Mouse (Mus musculus) G1E (cell line): Measurements from ENCODE around the gene Adcyap1r1. TPM values are rescaled to one million over a fixed set of nuclear protein-coding genes. Genes with fewer than 3 reads are reported as not detected.

Source experiments
- ATAC-seq: 2 replicates; pipeline ENCODE4 v1.8.0; 2016; ENCODE audit warnings: mild to moderate bottlenecking; ENCODE audit not compliant: insufficient number of reproducible peaks, poor library complexity, low FRiP score, severe bottlenecking; ENCODE audit errors: extremely low read depth
- DNase-seq: peaks from one replicate; pipeline ENCODE4 v3.0.0; 2012; ENCODE audit warnings: low spot score
- H3K27me3 ChIP-seq: 2 replicates; pipeline ENCODE4 v1.6.1; 2012; ENCODE audit warnings: mild to moderate bottlenecking, low read length, inconsistent platforms; ENCODE audit not compliant: insufficient read depth
- H3K36me3 ChIP-seq: replicated peaks from 2 replicates; pipeline ENCODE3; 2012; ENCODE audit warnings: mild to moderate bottlenecking, inconsistent platforms
- H3K4me1 ChIP-seq: 2 replicates; pipeline ENCODE4 v1.6.1; 2012; ENCODE audit warnings: low read depth, low read length, inconsistent platforms, mixed read lengths; ENCODE audit not compliant: insufficient read depth
- H3K4me3 ChIP-seq: 2 replicates; pipeline ENCODE4 v1.5.1; 2012; ENCODE audit warnings: low read depth, mild to moderate bottlenecking, inconsistent platforms, low read length, moderate library complexity, mixed read lengths
- H3K9me3 ChIP-seq: replicated peaks from 2 replicates; pipeline ENCODE4 v1.6.1; 2012; ENCODE audit warnings: inconsistent platforms
- CTCF ChIP-seq: IDR thresholded peaks from 2 replicates; pipeline ENCODE4 v1.5.1; 2012; ENCODE audit warnings: low read depth, low read length, inconsistent platforms, mixed read lengths
- GATA1 ChIP-seq: IDR thresholded peaks from 2 replicates; pipeline ENCODE4 v1.6.1; 2012; ENCODE audit warnings: borderline replicate concordance, low read length, inconsistent platforms, mixed read lengths
- GATA2 ChIP-seq: IDR thresholded peaks from 2 replicates; pipeline ENCODE4 v1.6.1; 2012; ENCODE audit warnings: low read depth, low read length, inconsistent platforms, borderline replicate concordance
- POLR2AphosphoS5 ChIP-seq: IDR thresholded peaks from 2 replicates; pipeline ENCODE4 v1.6.1; 2012; ENCODE audit warnings: low read depth, low read length, inconsistent platforms; ENCODE audit not compliant: insufficient replicate concordance
- TAL1 ChIP-seq: conservative IDR thresholded peaks from 2 replicates; pipeline ENCODE4 v1.6.1; 2012; ENCODE audit warnings: low read depth, low read length, inconsistent platforms, mixed read lengths
- polyA plus RNA-seq: library from polyadenylated mRNA; stranded (reverse); fragments of >175 nt; gene quantifications from 2 replicates; pipeline ENCODE4 v1.2.3, GENCODE M21; 2012
- total RNA-seq, 2 experiments: library from RNA; stranded (forward) in 1 of 2; stranded (reverse) in 1 of 2; fragments of 200-1000 nt in 1 of 2; fragments of >200 nt in 1 of 2; fragmentation: Nextera tagmentation in 1 of 2; gene quantifications; 2 replicates each; pipeline ENCODE4 v1.2.3; 2014 to 2017

The Adcyap1r1 gene
- total and polyA plus RNA-seq, 3 experiments: 0.05 TPM; not detected in 2

DNA sequence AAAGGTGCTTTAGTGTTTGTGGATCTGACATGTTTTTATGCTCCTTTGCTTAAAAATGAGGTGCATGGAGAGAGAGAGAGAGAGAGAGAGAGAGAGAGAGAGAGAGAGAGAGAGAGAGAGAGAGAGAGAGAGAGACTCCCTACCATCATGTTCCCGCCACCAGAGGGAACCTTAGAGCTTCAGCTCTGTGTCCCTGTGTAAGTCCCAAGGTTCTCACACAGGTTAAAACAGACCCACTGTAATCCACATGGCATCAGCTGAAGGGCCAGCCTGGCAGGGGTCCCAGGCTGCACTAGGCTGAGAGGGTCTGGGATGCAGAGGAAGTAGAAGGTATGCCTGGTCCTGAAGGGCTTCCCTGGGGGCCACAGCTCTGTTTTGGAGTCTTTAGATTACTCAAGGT, 6.4 kb downstream of the Adcyap1r1 start:
- H3K4me1 ChIP-seq: no peaks in the 10 kb centered on the region
- TF ChIP-seq CTCF (no peak), GATA1 (no peak), TAL1 (no peak), POLR2AphosphoS5 (no peak), GATA2 (no peak)
- H3K9me3 ChIP-seq: no peaks in the 10 kb centered on the region
- no peak for DNase-seq
- no peak overlapping the region for H3K4me3 ChIP-seq
- H3K36me3 ChIP-seq: no peaks in the 10 kb centered on the region
- no peaks in the 10 kb centered on the region for H3K27me3 ChIP-seq
- ATAC-seq: no peak

DNA sequence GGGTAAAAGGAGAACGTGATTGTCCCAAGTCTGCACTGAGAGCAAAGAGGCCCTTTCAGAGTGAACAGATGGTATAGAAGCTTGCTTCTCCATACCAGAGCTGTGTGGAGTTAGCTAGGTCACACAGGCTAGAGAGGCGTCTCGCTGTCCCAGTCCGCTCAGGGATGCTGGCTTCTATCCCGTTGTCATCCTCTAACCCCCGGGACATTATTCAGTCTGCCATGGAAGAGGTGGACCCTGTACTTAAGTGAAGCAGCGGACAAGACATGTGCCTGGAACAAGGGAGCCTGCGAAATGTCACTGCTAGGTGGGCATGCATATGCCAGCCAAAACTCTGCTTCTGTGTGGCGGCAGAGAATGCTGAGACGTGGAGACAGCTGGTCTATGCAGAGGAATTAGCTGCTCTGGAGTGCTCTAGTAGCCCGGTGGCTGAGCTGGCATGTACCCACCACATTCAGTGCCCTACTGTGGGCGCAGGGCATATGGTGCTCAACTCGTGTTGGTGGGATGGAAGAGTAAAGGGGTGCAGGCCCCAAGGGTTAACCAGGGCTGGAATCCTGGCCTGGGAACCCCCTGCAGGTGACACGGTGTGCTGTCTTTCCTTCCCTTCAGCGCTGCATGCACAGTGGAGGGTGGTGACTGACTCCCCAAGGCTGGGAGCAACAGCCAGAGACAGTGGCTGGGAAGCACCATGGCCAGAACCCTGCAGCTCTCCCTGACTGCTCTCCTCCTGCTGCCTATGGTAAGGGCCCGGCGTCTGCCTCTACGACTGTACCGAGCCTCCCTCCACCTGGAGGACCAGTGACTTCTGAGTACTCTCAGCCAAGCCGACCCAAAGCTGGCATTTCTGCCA, 8.0 kb downstream of the Adcyap1r1 start:
- TF ChIP-seq GATA2: no peak
- no peak for TF ChIP-seq POLR2AphosphoS5
- TF ChIP-seq TAL1: no peak
- TF ChIP-seq CTCF: no peak
- TF ChIP-seq GATA1: no peak
- no peak for DNase-seq
- no peaks in the 10 kb centered on the region for H3K36me3 ChIP-seq
- H3K4me3 ChIP-seq: no peak overlapping the region
- no peaks in the 10 kb centered on the region for H3K27me3 ChIP-seq
- H3K4me1 ChIP-seq: no peaks in the 10 kb centered on the region
- H3K9me3 ChIP-seq: no peaks in the 10 kb centered on the region
- no peak for ATAC-seq

DNA sequence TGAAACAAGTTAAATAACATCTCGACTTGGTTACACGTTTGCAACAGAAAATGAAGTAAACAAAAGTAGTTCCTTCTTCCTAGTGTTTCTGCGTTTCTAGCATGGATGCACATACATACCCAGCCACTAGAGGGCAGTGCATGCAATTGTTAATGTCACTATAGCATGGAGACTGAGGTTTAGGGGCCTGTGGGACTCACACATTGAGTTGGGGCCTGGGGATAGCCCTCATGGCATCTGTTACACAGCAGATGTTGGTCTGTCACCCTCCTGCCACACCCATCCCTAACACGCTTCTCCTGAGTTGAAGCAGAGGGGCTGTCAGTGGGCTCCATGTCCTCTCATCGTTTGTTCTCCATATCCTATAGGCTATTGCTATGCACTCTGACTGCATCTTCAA, 9.4 kb downstream of the Adcyap1r1 start:
- no peaks in the 10 kb centered on the region for H3K9me3 ChIP-seq
- H3K36me3 ChIP-seq: no peaks in the 10 kb centered on the region
- no peaks in the 10 kb centered on the region for H3K27me3 ChIP-seq
- no peaks in the 10 kb centered on the region for H3K4me1 ChIP-seq
- no peak overlapping the region for H3K4me3 ChIP-seq
- TF ChIP-seq CTCF (peak; percentile 77), POLR2AphosphoS5 (no peak)
- no peak for ATAC-seq
- peak; percentile 5 for DNase-seq

DNA sequence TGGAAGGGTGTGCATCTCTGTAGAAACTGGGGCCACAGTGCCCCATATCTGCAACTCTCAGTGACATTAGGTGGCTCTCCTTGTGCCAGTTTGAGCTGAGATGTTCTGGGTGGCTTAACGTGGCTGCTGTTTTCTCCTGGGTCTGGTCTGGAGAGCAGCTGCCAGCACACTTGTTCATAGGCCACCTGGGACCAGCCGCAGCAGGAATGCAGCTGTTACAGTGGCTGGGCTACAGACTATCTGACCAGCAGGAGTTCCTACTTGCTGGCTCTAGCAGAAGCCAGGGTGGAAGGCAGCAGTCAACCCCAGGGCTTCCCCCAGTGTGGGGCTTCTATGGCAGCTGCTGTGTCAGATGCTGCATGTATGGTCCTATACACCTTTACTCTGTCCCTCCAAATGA, 9.9 kb downstream of the Adcyap1r1 start:
- TF ChIP-seq TAL1 (no peak), CTCF (no peak), POLR2AphosphoS5 (no peak), GATA1 (no peak), GATA2 (no peak)
- H3K36me3 ChIP-seq: no peaks in the 10 kb centered on the region
- H3K9me3 ChIP-seq: no peaks in the 10 kb centered on the region
- H3K4me1 ChIP-seq: no peaks in the 10 kb centered on the region
- ATAC-seq: no peak
- DNase-seq: no peak
- H3K27me3 ChIP-seq: no peaks in the 10 kb centered on the region
- no peak overlapping the region for H3K4me3 ChIP-seq

DNA sequence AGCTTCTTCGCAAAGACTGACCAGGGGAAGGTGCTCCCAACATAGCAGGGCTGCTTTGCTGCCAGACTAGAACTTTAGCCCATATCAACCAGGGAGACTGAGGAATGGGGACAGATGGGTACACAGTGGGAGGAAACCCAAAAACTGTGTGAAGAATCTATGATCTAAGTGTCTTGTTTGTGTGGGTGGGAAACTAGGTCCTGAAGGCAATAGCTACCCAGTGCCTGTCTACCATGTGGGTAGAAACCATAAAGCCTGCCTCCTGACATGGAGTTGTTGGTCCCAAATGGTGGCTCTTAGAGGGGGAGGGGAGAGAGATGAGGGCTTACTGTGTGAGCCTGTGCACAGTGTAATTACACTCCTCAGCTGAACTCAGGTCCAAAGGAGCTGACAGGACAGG, 10.6 kb downstream of the Adcyap1r1 start:
- Histone ChIP-seq H3K36me3 (no peaks in the 10 kb centered on the region), H3K4me1 (no peaks in the 10 kb centered on the region), H3K4me3 (no peak overlapping the region), H3K9me3 (no peaks in the 10 kb centered on the region), H3K27me3 (no peaks in the 10 kb centered on the region)
- no peak for ATAC-seq
- no peak for DNase-seq
- no peak for TF ChIP-seq GATA2
- TF ChIP-seq TAL1: no peak
- TF ChIP-seq POLR2AphosphoS5: no peak
- TF ChIP-seq GATA1: no peak
- no peak for TF ChIP-seq CTCF

DNA sequence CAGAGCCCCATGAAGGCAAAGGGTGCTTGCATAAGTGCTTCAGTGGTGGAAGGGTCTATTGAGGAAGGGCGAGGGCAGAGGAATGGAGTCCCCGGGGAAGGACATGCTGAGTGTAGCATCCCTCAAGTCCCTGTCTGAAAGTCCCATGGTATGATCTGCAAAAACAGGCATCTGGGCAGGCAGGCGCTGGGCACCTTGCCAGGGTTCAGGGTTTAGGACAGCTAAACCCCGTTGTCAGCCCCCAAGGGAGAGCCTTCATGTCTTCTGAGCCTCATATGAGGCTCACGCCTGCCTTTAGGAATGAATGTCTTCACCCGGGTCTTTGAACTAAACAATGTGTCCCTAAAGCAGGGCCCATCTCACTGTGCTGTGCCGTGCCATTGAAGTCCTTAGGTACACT, 12.2 kb downstream of the Adcyap1r1 start:
- H3K4me1 ChIP-seq: no peaks in the 10 kb centered on the region
- ATAC-seq (no peak), DNase-seq (no peak)
- H3K27me3 ChIP-seq: no peaks in the 10 kb centered on the region
- H3K4me3 ChIP-seq: no peak overlapping the region
- no peaks in the 10 kb centered on the region for H3K9me3 ChIP-seq
- H3K36me3 ChIP-seq: no peaks in the 10 kb centered on the region
- TF ChIP-seq GATA1 (no peak), TAL1 (no peak), GATA2 (no peak)

DNA sequence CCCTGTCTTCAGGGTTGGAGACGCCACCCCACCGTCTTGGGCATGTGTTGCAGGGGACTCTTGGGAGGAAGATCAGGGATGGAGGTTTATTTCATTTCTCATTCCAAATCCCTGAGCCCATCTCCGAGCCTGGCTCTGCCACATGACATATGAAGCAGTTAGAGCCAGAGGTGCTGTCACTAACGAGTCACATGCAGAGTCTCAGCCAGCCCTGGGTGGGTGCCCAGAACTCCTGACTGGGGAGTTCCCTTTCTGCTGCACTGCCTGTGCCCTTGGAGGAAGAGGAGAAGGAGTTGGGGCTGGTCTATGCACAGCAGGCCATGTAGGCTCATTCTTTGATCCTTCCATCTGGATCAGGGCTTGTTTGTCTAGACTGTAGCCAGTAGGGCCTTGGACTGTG, 13.5 kb downstream of the Adcyap1r1 start:
- DNase-seq (no peak), ATAC-seq (no peak)
- Histone ChIP-seq H3K4me1 (no peaks in the 10 kb centered on the region), H3K36me3 (no peaks in the 10 kb centered on the region), H3K27me3 (no peaks in the 10 kb centered on the region), H3K4me3 (no peak overlapping the region), H3K9me3 (no peaks in the 10 kb centered on the region)
- no peak for TF ChIP-seq TAL1
- TF ChIP-seq CTCF: no peak
- TF ChIP-seq GATA1: no peak
- TF ChIP-seq POLR2AphosphoS5: no peak
- no peak for TF ChIP-seq GATA2
